Mouse (Mus musculus) left cerebral cortex, postnatal 14 days (tissue): Measurements from ENCODE around the gene Atrn. TPM values are rescaled to one million over a fixed set of nuclear protein-coding genes. Genes with fewer than 3 reads are reported as not detected.

ENCODE experiments used
- DNase-seq, 2 experiments: peaks; one replicate each; pipeline ENCODE4 v3.0.0; 2021 to 2022; ENCODE audit warnings: low spot score in 2 of 2, mixed read lengths in 1 of 2
- intact Hi-C: fragments of 180-260 bp; cut with DNase I; formaldehyde crosslinking; loops from one replicate; pipeline ENCODE4 v1.15.1; 2025
- microRNA-seq, 2 experiments: library from miRNA; unstranded; fragments of <30 nt; microRNA quantifications; one replicate each; pipeline ENCODE4 v1.2.0; 2022
- total RNA-seq, 2 experiments: library from RNA; stranded (reverse); gene quantifications; 2 replicates each; pipeline ENCODE4 v1.2.3; 2021

Atrn gene
- total RNA-seq, 2 experiments from 2014 or later: 121 to 126 TPM

- no peak for DNase-seq
- intact Hi-C loops: no loop called here
These were observed 153.7 kb downstream of the Atrn start for GRCm38 (mm10) chr2:131059781-131060540.

- no peak for DNase-seq
These were observed 154.5 kb downstream of the Atrn start for GRCm38 (mm10) chr2:131060784-131061183.

GRCm38 (mm10) chr2:131061607-131062006 lies 155.3 kb downstream of the Atrn start:
- DNase-seq: no peak
- intact Hi-C loops: no loop called here

More at GRCm38 (mm10) chr2:131060784-131061183, 154.5 kb downstream of the Atrn start:
- intact Hi-C loops: no loop called here

- intact Hi-C loops: no loop called here
- no peak for DNase-seq
These were observed 157.1 kb downstream of the Atrn start, which contains the start of gene Adam33 for GRCm38 (mm10) chr2:131063404-131063864. Adam33 (minus strand) TSS chr2:131063814.

GRCm38 (mm10) chr2:131066342-131066741 lies 160.0 kb downstream of the Atrn start:
- intact Hi-C loops: no loop called here
- no peak for DNase-seq

- intact Hi-C loops: no loop called here
- DNase-seq: no peak
These were observed 161.2 kb downstream of the Atrn start for GRCm38 (mm10) chr2:131067481-131067880.

- no peak for DNase-seq
These were observed 166.2 kb downstream of the Atrn start for GRCm38 (mm10) chr2:131072536-131072935.

More at GRCm38 (mm10) chr2:131072536-131072935, 166.2 kb downstream of the Atrn start:
- intact Hi-C loops: no loop called here

Small RNAs within 50 kb of the gene (microRNA-seq; reads per million reads assigned to microRNA genes)
- 0.26 to 1.0 reads per million in 2 experiments for gene Mir6973b

Other genes with a start within 250 kb of the Atrn start
- 10 to 100 TPM; 78.1 to 85.2 TPM for gene Ddrgk1, start 241.8 kb upstream of the Atrn start, total RNA-seq
- gene Itpa, start 238.9 kb upstream of the Atrn start, total RNA-seq: 10 to 100 TPM; 40.4 to 41.9 TPM
- gene Slc4a11, start 209.0 kb upstream of the Atrn start, total RNA-seq: 1 to 10 TPM in 1 of 2 experiments, under 1 TPM in 1; 0.32 to 1.8 TPM
- gene 4930402H24Rik, start 89 bp upstream of the Atrn start, total RNA-seq: 10 to 100 TPM; 72.1 to 81.2 TPM
- gene Gfra4, start 136.6 kb downstream of the Atrn start, total RNA-seq: 10 to 100 TPM; 52.4 to 54.2 TPM
- 1 to 10 TPM; 2.3 to 3.7 TPM for gene Adam33, start 157.3 kb downstream of the Atrn start, total RNA-seq
- under 1 TPM; 0.51 to 0.59 TPM for gene Siglec1, start 180.3 kb downstream of the Atrn start, total RNA-seq
- 10 to 100 TPM; 10.2 to 10.8 TPM for gene Hspa12b, start 220.8 kb downstream of the Atrn start, total RNA-seq
- gene Gm11037, start 227.0 kb downstream of the Atrn start, total RNA-seq: not detected